Mouse (Mus musculus) neural tube, embryonic 11.5 days (tissue): ENCODE measurements around the gene Tent4b. TPM values are rescaled to one million over a fixed set of nuclear protein-coding genes. Genes with fewer than 3 reads are reported as not detected.

Experiments used
- ATAC-seq: fragments of 200-750 bp; cut with Nextera tagmentation; 2 replicates; pipeline ENCODE4 v1.8.0; 2017; ENCODE audit warnings: moderate number of reproducible peaks, mild to moderate bottlenecking, moderate TSS enrichment, moderate library complexity; ENCODE audit not compliant: insufficient read depth, low FRiP score, low TSS enrichment
- DNase-seq: peaks from one replicate; pipeline ENCODE4 v3.0.0-alpha.2; 2015; ENCODE audit warnings: low spot score
- H3K27ac ChIP-seq: fragments of 300-500 bp; sonication (generic); 2 replicates; pipeline ENCODE4 v1.5.1; 2014; ENCODE audit warnings: low read depth, mild to moderate bottlenecking, low read length
- H3K27me3 ChIP-seq: fragments of 300-500 bp; sonication (generic); 2 replicates; pipeline ENCODE4 v1.6.1; 2014; ENCODE audit warnings: mild to moderate bottlenecking, low read length, mixed read lengths; ENCODE audit not compliant: control insufficient read depth, insufficient read depth
- H3K36me3 ChIP-seq: fragments of 300-500 bp; sonication (generic); 2 replicates; pipeline ENCODE4 v1.6.1; 2014; ENCODE audit warnings: mild to moderate bottlenecking, low read length, moderate library complexity, mixed read lengths; ENCODE audit not compliant: control insufficient read depth, insufficient read depth
- H3K4me1 ChIP-seq: fragments of 300-500 bp; sonication (generic); 2 replicates; pipeline ENCODE4 v1.6.1; 2014; ENCODE audit warnings: low read length, mixed read lengths; ENCODE audit not compliant: control insufficient read depth, insufficient read depth
- H3K4me2 ChIP-seq: fragments of 300-500 bp; sonication (generic); 2 replicates; pipeline ENCODE4 v1.6.1; 2014; ENCODE audit warnings: low read depth, mild to moderate bottlenecking, moderate library complexity
- H3K4me3 ChIP-seq: fragments of 300-500 bp; sonication (generic); 2 replicates; pipeline ENCODE4 v1.5.1; 2014; ENCODE audit warnings: low read depth, low read length
- H3K9ac ChIP-seq: fragments of 300-500 bp; sonication (generic); 2 replicates; pipeline ENCODE4 v1.6.1; 2014; ENCODE audit warnings: mild to moderate bottlenecking, low read length
- H3K9me3 ChIP-seq: fragments of 300-500 bp; sonication (generic); 2 replicates; pipeline ENCODE4 v1.6.1; 2016; ENCODE audit warnings: low read length; ENCODE audit not compliant: control insufficient read depth
- WGBS: fragments of 180-500 bp; shearing (Covaris S2); extraction: QIAGEN DNeasy Blood & Tissue Kit; methylation state at CpG from one replicate; pipeline ENCODE4 v1.1.7; 2014; 5-methylcytosine and 5-hydroxymethylcytosine counted together
- polyA plus RNA-seq: library from polyadenylated mRNA; unstranded; fragments of >200 nt; fragmentation: Nextera tagmentation; extraction: Ambion mirVana; gene quantifications from 2 replicates; pipeline ENCODE4 v1.2.1, GENCODE M21; 2014

Gene Tent4b
- polyA plus RNA-seq, 1 experiment from 2014 or later = 11.2 TPM

DNA sequence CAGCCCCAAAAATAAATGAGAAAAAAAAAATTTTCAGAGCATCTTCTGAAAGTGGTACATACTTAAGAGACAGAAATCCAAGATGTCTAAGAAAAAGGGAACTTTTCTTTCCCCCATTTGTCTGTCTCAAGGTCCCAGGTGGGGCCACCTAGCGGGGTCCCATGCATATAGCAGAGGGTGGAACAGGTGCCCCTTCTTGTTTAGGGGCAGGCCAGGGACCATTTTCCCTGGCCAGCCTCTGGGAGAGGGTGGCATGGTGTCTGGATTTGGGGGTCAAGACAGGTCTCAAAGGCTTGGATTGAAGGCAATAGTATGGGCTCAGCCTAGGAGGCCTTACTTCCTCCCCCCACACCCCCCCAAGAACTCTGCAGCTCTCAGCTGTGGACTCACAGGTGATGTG, 90.9 kb downstream of the Tent4b start:
- no peaks in the 10 kb centered on the region for H3K9me3 ChIP-seq
- H3K36me3 ChIP-seq = no peaks in the 10 kb centered on the region
- no peak overlapping the region for H3K4me2 ChIP-seq
- H3K27me3 ChIP-seq = no peaks in the 10 kb centered on the region
- no peaks in the 10 kb centered on the region for H3K4me1 ChIP-seq
- no peak overlapping the region for H3K4me3 ChIP-seq
- H3K27ac ChIP-seq = no peak overlapping the region
- no peak overlapping the region for H3K9ac ChIP-seq
- 50% methylated on average over 1 of the region's 1 CpGs for WGBS
- DNase-seq (no peak), ATAC-seq (no peak)

DNA sequence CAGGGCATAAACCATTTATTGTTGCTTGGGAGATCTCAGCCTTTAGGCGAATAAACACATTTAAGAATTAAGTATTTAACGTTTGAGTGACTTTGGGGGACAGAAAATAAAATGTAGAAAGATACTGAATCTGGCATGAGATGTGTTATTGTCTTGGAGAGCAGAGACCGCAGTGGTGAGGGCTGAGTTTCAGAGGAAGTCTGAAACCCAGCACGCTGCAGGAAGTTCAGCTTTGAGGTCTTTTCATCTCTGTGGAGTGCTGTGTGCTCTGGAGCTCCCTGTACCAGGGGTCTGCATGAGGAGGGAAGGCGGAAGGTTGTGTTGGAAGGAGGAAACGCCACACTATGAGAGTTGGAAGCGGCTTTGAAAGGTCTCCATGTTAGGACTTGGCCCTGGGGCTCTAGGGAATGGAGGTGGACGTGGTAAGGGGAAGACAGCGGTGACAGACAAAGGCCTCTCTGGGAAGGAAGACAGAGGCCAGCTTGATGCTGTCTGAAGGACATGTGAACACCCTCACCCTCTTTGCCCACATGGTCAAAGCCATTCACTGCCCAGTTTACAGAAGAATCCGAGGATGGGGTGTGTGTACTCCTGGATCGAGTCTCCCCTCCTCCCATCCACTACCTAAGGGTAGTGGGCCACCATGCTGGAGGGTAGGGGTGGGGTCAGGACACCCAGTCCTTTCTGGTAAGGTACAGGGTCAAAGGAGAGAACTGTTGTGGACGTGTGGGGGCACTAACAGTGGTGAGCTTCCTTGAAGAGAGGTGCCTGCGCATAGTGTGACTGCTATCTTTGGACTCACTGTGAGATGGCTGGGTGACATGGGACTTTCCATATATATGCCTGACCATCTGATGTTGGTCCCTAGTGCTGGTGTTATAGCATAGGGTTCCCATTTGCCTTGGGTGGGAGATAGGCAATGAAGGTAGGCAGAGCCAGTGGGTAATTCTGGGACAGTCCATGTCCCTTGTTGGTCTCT, 91.6 kb downstream of the Tent4b start:
- Histone ChIP-seq H3K4me1 (no peaks in the 10 kb centered on the region), H3K36me3 (no peaks in the 10 kb centered on the region), H3K9me3 (no peaks in the 10 kb centered on the region), H3K4me2 (no peak overlapping the region), H3K9ac (no peak overlapping the region), H3K27me3 (no peaks in the 10 kb centered on the region), H3K4me3 (no peak overlapping the region), H3K27ac (no peak overlapping the region)
- WGBS = 86% methylated on average over 13 of the region's 13 CpGs
- DNase-seq (no peak), ATAC-seq (no peak)

GRCm38 (mm10) chr8:88291305-88291690, 92.3 kb downstream of the Tent4b start:
- H3K4me1 ChIP-seq = no peaks in the 10 kb centered on the region
- ATAC-seq (no peak), DNase-seq (no peak)
- no peak overlapping the region for H3K4me3 ChIP-seq
- H3K27ac ChIP-seq = no peak overlapping the region
- no peaks in the 10 kb centered on the region for H3K9me3 ChIP-seq
- H3K4me2 ChIP-seq = no peak overlapping the region
- no peaks in the 10 kb centered on the region for H3K36me3 ChIP-seq
- no peaks in the 10 kb centered on the region for H3K27me3 ChIP-seq
- no peak overlapping the region for H3K9ac ChIP-seq
- WGBS = 84% methylated on average over 11 of the region's 11 CpGs

DNA sequence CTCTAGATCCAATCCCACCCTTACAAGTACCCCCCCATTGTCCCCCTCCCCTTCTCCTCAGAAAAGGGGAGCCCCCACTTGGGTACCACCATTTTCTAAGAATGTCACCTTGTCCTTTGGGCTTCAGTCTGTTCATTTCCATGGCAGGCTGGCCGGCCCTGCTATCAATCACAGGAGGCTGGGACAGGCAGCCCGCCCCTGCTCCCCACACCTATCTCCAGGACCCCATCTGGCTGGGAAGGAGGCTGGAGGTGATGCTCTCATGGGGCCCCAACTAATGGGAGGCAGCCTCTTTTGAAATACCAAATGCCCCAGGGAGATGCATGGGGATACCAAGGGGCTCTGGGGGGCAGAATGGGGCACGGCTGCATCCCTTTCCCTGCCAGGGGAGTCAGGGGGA, 93.9 kb downstream of the Tent4b start:
- 71% methylated on average over 3 of the region's 3 CpGs for WGBS
- no peak overlapping the region for H3K9ac ChIP-seq
- no peaks in the 10 kb centered on the region for H3K36me3 ChIP-seq
- no peak for ATAC-seq
- no peak overlapping the region for H3K4me3 ChIP-seq
- no peak overlapping the region for H3K27ac ChIP-seq
- H3K4me2 ChIP-seq = no peak overlapping the region
- no peaks in the 10 kb centered on the region for H3K4me1 ChIP-seq
- no peaks in the 10 kb centered on the region for H3K9me3 ChIP-seq
- H3K27me3 ChIP-seq = no peaks in the 10 kb centered on the region
- no peak for DNase-seq

GRCm38 (mm10) chr8:88293590-88294356, 94.8 kb downstream of the Tent4b start:
- Histone ChIP-seq H3K9me3 (no peaks in the 10 kb centered on the region), H3K27me3 (no peaks in the 10 kb centered on the region), H3K27ac (no peak overlapping the region), H3K9ac (no peak overlapping the region), H3K4me3 (no peak overlapping the region), H3K4me1 (no peaks in the 10 kb centered on the region), H3K4me2 (no peak overlapping the region), H3K36me3 (no peaks in the 10 kb centered on the region)
- DNase-seq (no peak), ATAC-seq (no peak)
- WGBS = 84% methylated on average over 9 of the region's 9 CpGs

- Histone ChIP-seq H3K36me3 (no peaks in the 10 kb centered on the region), H3K9ac (no peak overlapping the region), H3K9me3 (no peaks in the 10 kb centered on the region), H3K4me2 (no peak overlapping the region), H3K4me1 (no peaks in the 10 kb centered on the region), H3K4me3 (no peak overlapping the region), H3K27ac (no peak overlapping the region), H3K27me3 (no peaks in the 10 kb centered on the region)
- no peak for DNase-seq
- WGBS = 85% methylated on average over 2 of the region's 2 CpGs
- no peak for ATAC-seq
These were observed 96.0 kb downstream of the Tent4b start for GRCm38 (mm10) chr8:88294977-88295376.

DNA sequence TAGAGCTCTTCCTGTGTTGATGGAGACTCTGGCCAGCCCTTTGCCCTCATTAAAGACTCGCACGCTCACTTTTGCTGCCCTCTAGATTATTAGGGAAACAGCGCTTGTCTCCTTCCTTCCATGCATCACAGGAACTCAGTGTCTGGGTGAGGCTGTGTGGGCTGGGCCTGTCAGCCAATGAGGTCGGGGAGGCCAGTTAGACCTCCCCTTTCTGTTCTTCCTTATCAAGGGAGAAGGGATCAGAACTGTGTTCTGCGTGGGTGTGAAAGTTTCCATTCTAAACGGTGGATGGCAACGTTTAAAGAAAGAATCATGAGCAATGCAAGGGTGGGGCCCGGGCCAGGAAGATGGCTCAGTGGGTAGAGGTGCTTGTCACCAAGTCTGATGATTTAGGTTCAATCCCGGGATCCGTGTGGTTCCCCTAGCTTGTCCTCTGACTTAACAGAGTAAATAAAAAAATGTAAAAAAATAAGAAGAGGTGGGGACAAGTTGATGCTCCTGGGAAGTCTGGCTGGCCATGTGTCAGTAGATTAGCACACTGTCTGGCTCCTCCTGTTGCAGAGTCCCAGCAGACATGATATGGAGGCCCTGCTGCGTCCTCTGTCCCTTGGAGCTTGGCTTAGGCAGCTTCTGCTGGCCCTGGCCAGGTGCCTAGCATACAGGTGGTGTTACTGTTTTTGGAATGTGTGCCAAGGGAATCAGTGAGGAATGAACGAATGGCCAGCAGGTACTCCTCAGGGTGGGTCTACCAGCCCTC, 99.1 kb downstream of the Tent4b start:
- Histone ChIP-seq H3K27me3 (no peaks in the 10 kb centered on the region), H3K9me3 (no peaks in the 10 kb centered on the region), H3K4me1 (no peaks in the 10 kb centered on the region), H3K4me2 (no peak overlapping the region), H3K4me3 (no peak overlapping the region), H3K36me3 (no peaks in the 10 kb centered on the region), H3K27ac (no peak overlapping the region), H3K9ac (no peak overlapping the region)
- 59% methylated on average over 12 of the region's 12 CpGs for WGBS
- ATAC-seq (no peak), DNase-seq (no peak)

- 92% methylated on average over 10 of the region's 10 CpGs for WGBS
These were observed 99.7 kb downstream of the Tent4b start for GRCm38 (mm10) chr8:88298733-88299103.

More at GRCm38 (mm10) chr8:88298733-88299103, 99.7 kb downstream of the Tent4b start:
- no peak for DNase-seq
- no peak for ATAC-seq
- H3K4me3 ChIP-seq = no peak overlapping the region
- H3K4me1 ChIP-seq = no peaks in the 10 kb centered on the region
- no peaks in the 10 kb centered on the region for H3K36me3 ChIP-seq
- no peak overlapping the region for H3K4me2 ChIP-seq
- no peaks in the 10 kb centered on the region for H3K9me3 ChIP-seq
- no peaks in the 10 kb centered on the region for H3K27me3 ChIP-seq
- no peak overlapping the region for H3K9ac ChIP-seq
- H3K27ac ChIP-seq = no peak overlapping the region
